Mouse (Mus musculus): ENCODE data around the gene Slc25a29. TPM values are rescaled to one million over a fixed set of nuclear protein-coding genes. Genes with fewer than 3 reads are reported as not detected.
A peak's percentile ranks its signal among the peaks of the same experiment; 100 is the strongest.

Slc25a29 gene
- total RNA-seq, 2 experiments from 2014 or later: 11.2 to 16.6 TPM

GRCm38 (mm10) chr12:108792546-108793452 is 42.9 kb downstream of the Slc25a29 start, which contains the start of gene Yy1:
Yy1 (plus strand) TSS chr12:108792973.
- intact Hi-C loops (cut with DNase I): loop anchor here (5.0 kb wide), 1 partner anchor 100 kb away; the partner anchor contains the start of genes Wars and Wdr25
- peak; percentile 97 to 99 for DNase-seq (ENCODE audit: extremely low spot score in 1 of 2, low spot score in 2 of 2)
- H3K4me3 ChIP-seq: peak within 1 kb of the TSS; percentile 93
- TF ChIP-seq CTCF (IDR thresholded peaks at IDR 0.05): no peak
- peak within 1 kb of the TSS; percentile 95 for H3K27ac ChIP-seq

- intact Hi-C loops (cut with DNase I): loop anchor here (5.0 kb wide), 1 partner anchor 100 kb away; the partner anchor contains the start of genes Wars and Wdr25
Measured at GRCm38 (mm10) chr12:108792152-108792545, 43.5 kb downstream of the Slc25a29 start.

GRCm38 (mm10) chr12:108787329-108787728 is 48.4 kb downstream of the Slc25a29 start:
- no peak overlapping the region for H3K4me3 ChIP-seq
- no peak for DNase-seq (ENCODE audit: extremely low spot score in 1 of 2, low spot score in 2 of 2)
- no peak overlapping the region for H3K27ac ChIP-seq
- intact Hi-C loops (cut with DNase I): no loop called here
- no peak for TF ChIP-seq CTCF (IDR thresholded peaks at IDR 0.05)

More at GRCm38 (mm10) chr12:108792152-108792545, 43.5 kb downstream of the Slc25a29 start:
- TF ChIP-seq CTCF (IDR thresholded peaks at IDR 0.05): no peak; the same call in 1 of the 2 replicates
- Histone ChIP-seq H3K4me3 (peak overlapping the region; percentile 74), H3K27ac (peak overlapping the region; percentile 95)
- DNase-seq (ENCODE audit: extremely low spot score in 1 of 2, low spot score in 2 of 2): peak; percentile 79 to 81

- intact Hi-C loops (cut with DNase I): no loop called here
- Histone ChIP-seq H3K27ac (no peak overlapping the region), H3K4me3 (no peak overlapping the region)
- TF ChIP-seq CTCF (IDR thresholded peaks at IDR 0.05): no peak
- no peak for DNase-seq (ENCODE audit: extremely low spot score in 1 of 2, low spot score in 2 of 2)
Measured at GRCm38 (mm10) chr12:108785161-108785560, 50.5 kb downstream of the Slc25a29 start.

GRCm38 (mm10) chr12:108780108-108780877 is 55.4 kb downstream of the Slc25a29 start:
- TF ChIP-seq CTCF (IDR thresholded peaks at IDR 0.05): no peak
- H3K4me3 ChIP-seq: no peak overlapping the region
- no peak for DNase-seq (ENCODE audit: extremely low spot score in 1 of 2, low spot score in 2 of 2)
- intact Hi-C loops (cut with DNase I): no loop called here
- no peak overlapping the region for H3K27ac ChIP-seq

Small RNA genes within 50 kb of the gene (microRNA-seq; reads per million reads assigned to microRNA genes)
- gene Mir345: 37.0 to 44.3 reads per million in 2 experiments

Other genes starting within 250 kb of the Slc25a29 start
- 1 to 10 TPM; 4.8 to 5.5 TPM for gene Degs2, start 133.6 kb downstream of the Slc25a29 start, total RNA-seq (2021)
- gene Yy1, start 42.9 kb downstream of the Slc25a29 start, total RNA-seq (2021): 10 to 100 TPM; 51.1 to 51.9 TPM
- gene Slc25a47, start 163 bp upstream of the Slc25a29 start, total RNA-seq (2021): 10 to 100 TPM in 1 of 2 experiments, 1 to 10 TPM in 1; 9.1 to 11.9 TPM
- gene Wdr25, start 57.7 kb upstream of the Slc25a29 start, total RNA-seq (2021): 10 to 100 TPM; 10.2 to 13.4 TPM
- 10 to 100 TPM; 84.8 to 86.0 TPM for gene Wars, start 58.3 kb upstream of the Slc25a29 start, total RNA-seq (2021)
- 100 to 1,000 TPM; 148 to 157 TPM for gene Begain, start 232.3 kb upstream of the Slc25a29 start, total RNA-seq (2021)

Measured in left cerebral cortex, adult 2 months (tissue).